Mouse (Mus musculus): ENCODE data around the gene Lcn8. TPM values are rescaled to one million over a fixed set of nuclear protein-coding genes. Genes with fewer than 3 reads are reported as not detected.

Gene Lcn8
- total RNA-seq (2021) = not detected
- long read RNA-seq, experiment 1 = 0 reads
- long read RNA-seq, experiment 2 = 0 reads

GRCm38 (mm10) chr2:25652902-25653301, at the start of gene Lcn8:
Gene Lcn8, plus strand, starts transcription at chr2:25653120.
- DNase-seq (ENCODE audit: low spot score in 2 of 2) = no peak

- peak; percentile 87 to 92 for DNase-seq (ENCODE audit: low spot score in 2 of 2)
Measured at GRCm38 (mm10) chr2:25607761-25608622, 44.9 kb upstream of the Lcn8 start, which contains the start of gene Rabl6. Gene Rabl6, minus strand, starts transcription at chr2:25608521.

GRCm38 (mm10) chr2:25608671-25609070, 44.2 kb upstream of the Lcn8 start:
- DNase-seq (ENCODE audit: low spot score in 2 of 2) = no peak

GRCm38 (mm10) chr2:25616398-25616797, 36.5 kb upstream of the Lcn8 start:
- DNase-seq (ENCODE audit: low spot score in 2 of 2) = no peak

- no peak for DNase-seq (ENCODE audit: low spot score in 2 of 2)
Measured at GRCm38 (mm10) chr2:25617578-25617977, 35.3 kb upstream of the Lcn8 start, which contains the start of gene Ccdc183. Gene Ccdc183, minus strand, starts transcription at chr2:25617678.

- DNase-seq (ENCODE audit: low spot score in 2 of 2) = no peak
Measured at GRCm38 (mm10) chr2:25620386-25620785, 32.5 kb upstream of the Lcn8 start.

GRCm38 (mm10) chr2:25620852-25621228, 32.1 kb upstream of the Lcn8 start:
- no peak for DNase-seq (ENCODE audit: low spot score in 2 of 2)

GRCm38 (mm10) chr2:25621229-25622200, 31.4 kb upstream of the Lcn8 start, which contains the start of gene Tmem141:
Gene Tmem141, minus strand, starts transcription at chr2:25622005.
- peak; percentile 66 to 80 for DNase-seq (ENCODE audit: low spot score in 2 of 2)

- DNase-seq (ENCODE audit: low spot score in 2 of 2) = no peak
Measured at GRCm38 (mm10) chr2:25625986-25626385, 26.9 kb upstream of the Lcn8 start.

- no peak for DNase-seq (ENCODE audit: low spot score in 2 of 2)
Measured at GRCm38 (mm10) chr2:25627811-25628210, 25.1 kb upstream of the Lcn8 start, which contains the start of gene Fcna. Gene Fcna, minus strand, starts transcription at chr2:25628030.

- no peak for DNase-seq (ENCODE audit: low spot score in 2 of 2)
Measured at GRCm38 (mm10) chr2:25628738-25629137, 24.2 kb upstream of the Lcn8 start.

GRCm38 (mm10) chr2:25633616-25634015, 19.3 kb upstream of the Lcn8 start:
- DNase-seq (ENCODE audit: low spot score in 2 of 2) = no peak

- DNase-seq (ENCODE audit: low spot score in 2 of 2) = no peak
Measured at GRCm38 (mm10) chr2:25634046-25634445, 18.9 kb upstream of the Lcn8 start.

GRCm38 (mm10) chr2:25639890-25640289, 13.0 kb upstream of the Lcn8 start:
- DNase-seq (ENCODE audit: low spot score in 2 of 2) = peak; percentile 28 to 47

GRCm38 (mm10) chr2:25654502-25654901, 1.6 kb downstream of the Lcn8 start:
- DNase-seq (ENCODE audit: low spot score in 2 of 2) = no peak

- peak in 1 of 2 experiments; percentile 47 for DNase-seq (ENCODE audit: low spot score in 2 of 2)
Measured at GRCm38 (mm10) chr2:25656691-25657090, 3.8 kb downstream of the Lcn8 start.

- no peak for DNase-seq (ENCODE audit: low spot score in 2 of 2)
Measured at GRCm38 (mm10) chr2:25657246-25657645, 4.3 kb downstream of the Lcn8 start.

- DNase-seq (ENCODE audit: low spot score in 2 of 2) = no peak
Measured at GRCm38 (mm10) chr2:25657652-25658051, 4.7 kb downstream of the Lcn8 start, which contains the start of gene Lcn5. Gene Lcn5, plus strand, starts transcription at chr2:25657952.

- DNase-seq (ENCODE audit: low spot score in 2 of 2) = no peak
Measured at GRCm38 (mm10) chr2:25660279-25660678, 7.4 kb downstream of the Lcn8 start.

- DNase-seq (ENCODE audit: low spot score in 2 of 2) = no peak
Measured at GRCm38 (mm10) chr2:25661245-25661970, 8.5 kb downstream of the Lcn8 start.

GRCm38 (mm10) chr2:25663511-25663910, 10.6 kb downstream of the Lcn8 start:
- DNase-seq (ENCODE audit: low spot score in 2 of 2) = peak in 1 of 2 experiments; percentile 63

All from layer of hippocampus, postnatal 14 days (tissue).